Mouse (Mus musculus): ENCODE results near the gene Notch3. TPM values are rescaled to one million over a fixed set of nuclear protein-coding genes. Genes with fewer than 3 reads are reported as not detected.

Notch3 gene
- polyA plus RNA-seq, 1 experiment from 2014 or later, result 7.6 TPM

GRCm38 (mm10) chr17:32164780-32165179, 1.9 kb downstream of the Notch3 start:
- Histone ChIP-seq H3K27ac (replicated peaks) (peak overlapping the region; percentile 91), H3K9ac (no peak overlapping the region), H3K4me1 (replicated peaks) (peaks cover 52% of the 10 kb centered on the region), H3K4me3 (no peak overlapping the region), H3K4me2 (peak overlapping the region; percentile 76; the same call in 1 of the 2 replicates), H3K9me3 (no peaks in the 10 kb centered on the region), H3K27me3 (no peaks in the 10 kb centered on the region), H3K36me3 (no peaks in the 10 kb centered on the region)
- no peak for ATAC-seq (ENCODE audit: low read depth)

- H3K36me3 ChIP-seq, result no peaks in the 10 kb centered on the region
- no peaks in the 10 kb centered on the region for H3K27me3 ChIP-seq
- no peak overlapping the region for H3K4me3 ChIP-seq
- H3K4me1 ChIP-seq (replicated peaks), result peaks cover 52% of the 10 kb centered on the region
- no peak for ATAC-seq (ENCODE audit: low read depth)
- H3K9ac ChIP-seq, result 0 out of 2 replicates have a peak overlapping the region, but pooled peaks have one; percentile 3
- H3K27ac ChIP-seq (replicated peaks), result peak overlapping the region; percentile 64
- H3K9me3 ChIP-seq, result no peaks in the 10 kb centered on the region
- 51% methylated on average over 6 of the region's 6 CpGs for WGBS
- peak overlapping the region; percentile 93 for H3K4me2 ChIP-seq
Measured at GRCm38 (mm10) chr17:32163910-32164650, 2.6 kb downstream of the Notch3 start.

GRCm38 (mm10) chr17:32162112-32162850, 4.4 kb downstream of the Notch3 start:
- ATAC-seq (ENCODE audit: low read depth), result peak; percentile 44; the same call in 1 of the 2 replicates
- no peaks in the 10 kb centered on the region for H3K27me3 ChIP-seq
- 1% methylated on average over 58 of the region's 58 CpGs for WGBS
- H3K4me1 ChIP-seq (replicated peaks), result peaks cover 50% of the 10 kb centered on the region
- peak overlapping the region; percentile 79 for H3K9ac ChIP-seq
- 0 out of 2 replicates have a peak overlapping the region, but pooled peaks have one; percentile 5 for H3K27ac ChIP-seq (replicated peaks)
- H3K9me3 ChIP-seq, result no peaks in the 10 kb centered on the region
- no peaks in the 10 kb centered on the region for H3K36me3 ChIP-seq
- H3K4me2 ChIP-seq, result peak overlapping the region; percentile 93
- peak overlapping the region; percentile 61 for H3K4me3 ChIP-seq

GRCm38 (mm10) chr17:32160882-32161281, 5.8 kb downstream of the Notch3 start:
- Histone ChIP-seq H3K27me3 (no peaks in the 10 kb centered on the region), H3K9me3 (no peaks in the 10 kb centered on the region), H3K27ac (replicated peaks) (no peak overlapping the region), H3K4me2 (no peak overlapping the region), H3K4me3 (no peak overlapping the region), H3K4me1 (replicated peaks) (peaks cover 37% of the 10 kb centered on the region), H3K36me3 (no peaks in the 10 kb centered on the region), H3K9ac (no peak overlapping the region)
- ATAC-seq (ENCODE audit: low read depth), result no peak
- 72% methylated on average over 4 of the region's 4 CpGs for WGBS

- ATAC-seq (ENCODE audit: low read depth), result no peak
- Histone ChIP-seq H3K4me1 (replicated peaks) (peaks cover 21% of the 10 kb centered on the region), H3K36me3 (peaks cover 15% of the 10 kb centered on the region; the same call in 1 of the 2 replicates), H3K27ac (replicated peaks) (no peak overlapping the region), H3K9me3 (no peaks in the 10 kb centered on the region), H3K4me2 (no peak overlapping the region), H3K27me3 (no peaks in the 10 kb centered on the region), H3K4me3 (no peak overlapping the region), H3K9ac (no peak overlapping the region)
- 94% methylated on average over 13 of the region's 13 CpGs for WGBS
Measured at GRCm38 (mm10) chr17:32158841-32159240, 7.8 kb downstream of the Notch3 start.

GRCm38 (mm10) chr17:32146718-32147117, 19.9 kb downstream of the Notch3 start:
- no peak overlapping the region for H3K9ac ChIP-seq
- H3K27me3 ChIP-seq, result no peaks in the 10 kb centered on the region
- H3K4me2 ChIP-seq, result no peak overlapping the region
- no peak overlapping the region for H3K4me3 ChIP-seq
- peak; percentile 41; the same call in 1 of the 2 replicates for ATAC-seq (ENCODE audit: low read depth)
- WGBS, result 90% methylated on average over 8 of the region's 8 CpGs
- peaks cover 43% of the 10 kb centered on the region for H3K36me3 ChIP-seq
- no peak overlapping the region for H3K27ac ChIP-seq (replicated peaks)
- H3K9me3 ChIP-seq, result no peaks in the 10 kb centered on the region
- peaks cover 5% of the 10 kb centered on the region for H3K4me1 ChIP-seq (replicated peaks)

GRCm38 (mm10) chr17:32142907-32143854, 23.5 kb downstream of the Notch3 start:
- Histone ChIP-seq H3K27me3 (no peaks in the 10 kb centered on the region), H3K9ac (peak overlapping the region; percentile 59), H3K27ac (replicated peaks) (no peak overlapping the region), H3K36me3 (peaks cover 52% of the 10 kb centered on the region), H3K4me3 (peak overlapping the region; percentile 38), H3K4me2 (peak overlapping the region; percentile 58), H3K4me1 (replicated peaks) (peaks cover 5% of the 10 kb centered on the region), H3K9me3 (no peaks in the 10 kb centered on the region)
- WGBS, result 19% methylated on average over 39 of the region's 39 CpGs
- ATAC-seq (ENCODE audit: low read depth), result peak; percentile 86

- no peak overlapping the region for H3K27ac ChIP-seq (replicated peaks)
- no peak overlapping the region for H3K4me2 ChIP-seq
- no peaks in the 10 kb centered on the region for H3K27me3 ChIP-seq
- no peak overlapping the region for H3K4me3 ChIP-seq
- ATAC-seq (ENCODE audit: low read depth), result no peak
- peaks cover 55% of the 10 kb centered on the region for H3K36me3 ChIP-seq
- no peaks in the 10 kb centered on the region for H3K9me3 ChIP-seq
- no peak overlapping the region for H3K9ac ChIP-seq
- H3K4me1 ChIP-seq (replicated peaks), result peaks cover 5% of the 10 kb centered on the region
- WGBS, result 96% methylated on average over 1 of the region's 1 CpGs
Measured at GRCm38 (mm10) chr17:32142234-32142633, 24.4 kb downstream of the Notch3 start.

- 96% methylated on average over 16 of the region's 16 CpGs for WGBS
- Histone ChIP-seq H3K4me3 (no peak overlapping the region), H3K9ac (no peak overlapping the region), H3K4me2 (no peak overlapping the region), H3K9me3 (no peaks in the 10 kb centered on the region), H3K36me3 (peaks cover 64% of the 10 kb centered on the region), H3K4me1 (replicated peaks) (no peaks in the 10 kb centered on the region), H3K27ac (replicated peaks) (no peak overlapping the region), H3K27me3 (no peaks in the 10 kb centered on the region)
- 0 out of 2 replicates have a peak, but pooled peaks have one; percentile 23 for ATAC-seq (ENCODE audit: low read depth)
Measured at GRCm38 (mm10) chr17:32133375-32133774, 33.3 kb downstream of the Notch3 start.

GRCm38 (mm10) chr17:32132087-32132486, 34.6 kb downstream of the Notch3 start:
- no peak for ATAC-seq (ENCODE audit: low read depth)
- no peaks in the 10 kb centered on the region for H3K9me3 ChIP-seq
- 95% methylated on average over 11 of the region's 11 CpGs for WGBS
- no peak overlapping the region for H3K27ac ChIP-seq (replicated peaks)
- peaks cover 60% of the 10 kb centered on the region for H3K36me3 ChIP-seq
- H3K27me3 ChIP-seq, result no peaks in the 10 kb centered on the region
- no peak overlapping the region for H3K4me3 ChIP-seq
- H3K4me1 ChIP-seq (replicated peaks), result no peaks in the 10 kb centered on the region
- H3K9ac ChIP-seq, result no peak overlapping the region
- no peak overlapping the region for H3K4me2 ChIP-seq

GRCm38 (mm10) chr17:32130506-32130905, 36.1 kb downstream of the Notch3 start:
- ATAC-seq (ENCODE audit: low read depth), result no peak
- Histone ChIP-seq H3K27me3 (no peaks in the 10 kb centered on the region), H3K27ac (replicated peaks) (no peak overlapping the region), H3K9me3 (no peaks in the 10 kb centered on the region), H3K36me3 (peaks cover 62% of the 10 kb centered on the region), H3K9ac (no peak overlapping the region), H3K4me2 (no peak overlapping the region), H3K4me3 (no peak overlapping the region), H3K4me1 (replicated peaks) (no peaks in the 10 kb centered on the region)
- 94% methylated on average over 9 of the region's 9 CpGs for WGBS
